Mouse (Mus musculus) MEL (cell line): ENCODE measurements around the gene Zfp281.

Experiments used
- CTCF ChIP-seq, 3 experiments: IDR thresholded peaks in 2 of 3; conservative IDR thresholded peaks in 1 of 3; 2 replicates each; pipeline ENCODE4 v1.5.1; 2011 to 2012; ENCODE audit warnings: low read length in 3 of 3, low read depth in 2 of 3, mild to moderate bottlenecking in 2 of 3, improper control_type of control experiment in 1 of 3, inconsistent platforms in 1 of 3, mixed read lengths in 1 of 3, moderate library complexity in 1 of 3; ENCODE audit not compliant: control insufficient read depth in 1 of 3, insufficient read depth in 1 of 3, poor library complexity in 1 of 3, severe bottlenecking in 1 of 3
- MAFK ChIP-seq: IDR thresholded peaks from 2 replicates; pipeline ENCODE4 v1.6.1; 2011; ENCODE audit warnings: low read depth, mild to moderate bottlenecking, low read length, improper control_type of control experiment, borderline replicate concordance
- MAZ ChIP-seq: IDR thresholded peaks from 2 replicates; pipeline ENCODE4 v1.6.1; 2012; ENCODE audit warnings: low read depth, mild to moderate bottlenecking, inconsistent platforms, low read length, improper control_type of control experiment
- POLR2A ChIP-seq, 2 experiments: IDR thresholded peaks; 2 replicates each; pipeline ENCODE4 v1.6.1; 2011 to 2012; ENCODE audit warnings: low read length in 2 of 2, mild to moderate bottlenecking in 2 of 2, control low read depth in 1 of 2, improper control_type of control experiment in 1 of 2, low read depth in 1 of 2, moderate library complexity in 1 of 2; ENCODE audit not compliant: control insufficient read depth in 1 of 2, insufficient read depth in 1 of 2, poor library complexity in 1 of 2
- USF1 ChIP-seq: IDR thresholded peaks from 2 replicates; pipeline ENCODE4 v1.6.1; 2014; ENCODE audit warnings: low read depth, mild to moderate bottlenecking, inconsistent platforms, low read length, improper control_type of control experiment, moderate library complexity
- ZKSCAN1 ChIP-seq: IDR thresholded peaks from 2 replicates; pipeline ENCODE4 v1.6.1; 2012; ENCODE audit warnings: low read depth, mild to moderate bottlenecking, inconsistent platforms, low read length, improper control_type of control experiment, moderate library complexity

DNA sequence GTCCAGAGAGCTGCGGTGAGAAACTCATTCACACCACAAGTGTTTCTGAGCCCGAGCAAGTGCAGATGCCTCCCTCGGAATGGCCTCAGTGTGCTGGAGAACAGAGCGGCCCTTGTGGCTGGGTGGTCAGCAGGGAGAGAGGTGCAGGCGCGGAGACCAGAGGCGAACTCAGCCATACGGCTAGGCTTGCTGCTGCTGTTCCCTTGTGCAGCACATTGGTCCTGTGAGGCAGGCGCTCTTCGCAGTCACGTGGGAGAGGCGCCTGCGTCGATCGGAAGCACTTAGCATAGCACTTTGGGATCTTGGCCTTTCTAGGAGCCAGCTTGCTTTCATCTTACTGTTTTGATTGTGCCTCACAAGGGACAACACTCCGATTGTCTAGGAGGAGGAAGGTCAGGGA is 45.7 kb downstream of the Zfp281 start:
- TF ChIP-seq ZKSCAN1 (no peak), POLR2A (IDR thresholded peaks at IDR 0.05; ENCODE audit: control insufficient read depth in 1 of 2, insufficient read depth in 1 of 2, low read depth in 1 of 2, low read length in 2 of 2, poor library complexity in 1 of 2) (no peak), MAZ (no peak), CTCF (IDR thresholded peaks at IDR 0.05 in 2 of 3, conservative IDR thresholded peaks at IDR 0.05 in 1 of 3; ENCODE audit: control insufficient read depth in 1 of 3, insufficient read depth in 1 of 3, low read depth in 2 of 3, low read length in 3 of 3, poor library complexity in 1 of 3, severe bottlenecking in 1 of 3) (no peak), MAFK (no peak), USF1 (no peak)
